Mouse (Mus musculus) retina, embryonic 14.5 days (tissue): ENCODE results near the gene Rtf2.
A peak's percentile ranks its signal among the peaks of the same experiment; 100 is the strongest.

Experiments used
- DNase-seq: peaks from one replicate; pipeline ENCODE4 v3.0.0-alpha.2; 2015; ENCODE audit warnings: low spot score

Gene Rtf2

GRCm38 (mm10) chr2:172440640-172441005 is 267 bp downstream of the Rtf2 start:
- no peak for DNase-seq

DNA sequence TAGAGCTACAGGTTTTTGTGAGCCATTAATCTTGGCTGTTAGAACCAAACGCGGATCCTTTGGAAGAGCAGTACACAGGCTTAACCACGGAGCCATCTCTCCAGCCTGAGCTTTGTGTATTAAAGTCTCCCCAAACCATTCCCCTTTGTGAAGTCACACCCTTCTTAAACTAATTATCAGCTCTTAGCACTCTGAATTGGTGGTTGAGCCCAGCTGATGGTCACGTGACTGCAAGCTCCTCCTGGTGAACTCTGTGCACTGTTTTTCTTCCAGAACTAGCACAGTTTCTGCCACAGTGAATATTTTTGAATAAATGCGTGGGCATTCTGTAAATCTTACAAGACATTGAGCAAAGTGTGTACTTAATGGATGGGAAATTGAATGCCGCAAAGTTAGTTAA is 820 bp downstream of the Rtf2 start:
- no peak for DNase-seq

DNA sequence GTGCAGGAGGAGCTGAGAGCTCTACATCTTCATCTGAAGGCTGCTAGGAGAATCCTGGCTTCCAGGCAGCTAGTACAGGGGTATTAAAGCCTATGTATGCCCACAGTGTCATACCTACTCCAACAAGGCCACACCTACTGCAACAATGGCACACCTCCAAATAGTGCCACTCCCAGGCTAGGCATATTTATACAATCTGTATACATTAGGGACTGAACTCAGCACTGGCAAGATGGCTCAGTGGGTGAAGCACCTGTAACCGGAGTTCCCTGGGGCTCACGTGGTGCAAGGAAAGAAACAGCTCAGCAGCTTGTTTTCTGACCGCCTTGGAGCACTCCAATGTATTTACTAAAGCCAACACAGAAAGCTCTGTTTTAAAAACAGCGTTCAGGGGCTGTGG is 5.3 kb downstream of the Rtf2 start:
- no peak for DNase-seq

- DNase-seq: peak; percentile 23
Observed at GRCm38 (mm10) chr2:172447317-172447716, 7.0 kb downstream of the Rtf2 start.

DNA sequence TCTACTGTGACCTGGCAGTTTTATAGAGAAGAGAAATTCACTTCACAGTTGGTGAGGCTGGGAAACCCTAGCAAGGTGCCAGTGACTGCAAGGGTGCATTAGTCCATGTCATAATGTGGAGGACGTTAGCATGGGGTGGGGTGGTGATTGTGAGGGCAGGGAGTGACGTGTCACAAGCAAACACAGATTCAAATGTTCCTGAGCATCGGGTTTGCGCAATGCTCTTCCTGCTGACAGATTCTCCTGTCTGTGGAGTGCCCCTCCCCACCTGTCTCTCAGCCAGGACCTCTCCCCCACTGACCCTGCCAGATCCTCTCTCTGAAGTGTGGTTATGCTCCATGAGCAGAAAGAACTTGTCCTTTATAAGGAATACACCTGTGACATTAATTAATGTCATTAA is 8.0 kb downstream of the Rtf2 start:
- no peak for DNase-seq

- DNase-seq: no peak
Observed at GRCm38 (mm10) chr2:172450640-172451039, 10.3 kb downstream of the Rtf2 start.

- DNase-seq: no peak
Observed at GRCm38 (mm10) chr2:172452031-172452430, 11.7 kb downstream of the Rtf2 start.

- no peak for DNase-seq
Observed at GRCm38 (mm10) chr2:172452458-172452857, 12.1 kb downstream of the Rtf2 start.

GRCm38 (mm10) chr2:172458496-172458895 is 18.1 kb downstream of the Rtf2 start, which contains the start of gene Gcnt7:
TSS of gene Gcnt7 (minus strand) at chr2:172458596.
- no peak for DNase-seq

DNA sequence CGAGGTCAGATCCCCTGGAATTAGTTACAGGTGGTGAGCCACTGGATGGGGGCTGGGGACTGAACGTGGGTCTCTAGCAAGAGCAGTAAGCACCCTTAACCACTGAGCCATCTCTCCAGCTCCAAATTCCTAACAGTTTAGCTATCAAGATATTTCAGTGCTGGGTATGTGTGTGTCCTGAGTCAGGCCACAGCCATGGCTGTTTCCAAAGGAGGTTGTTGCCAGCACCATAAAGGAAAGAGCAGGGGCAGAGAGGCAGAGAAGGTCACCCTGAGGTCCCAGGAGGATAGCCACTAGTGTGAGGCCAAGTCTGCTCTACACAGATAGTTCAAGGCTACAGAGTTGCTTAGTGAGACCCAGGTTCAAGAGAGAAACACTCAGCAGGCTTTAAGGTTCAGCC is 20.3 kb downstream of the Rtf2 start:
- no peak for DNase-seq

GRCm38 (mm10) chr2:172462813-172463212 is 22.5 kb downstream of the Rtf2 start:
- DNase-seq: no peak

DNA sequence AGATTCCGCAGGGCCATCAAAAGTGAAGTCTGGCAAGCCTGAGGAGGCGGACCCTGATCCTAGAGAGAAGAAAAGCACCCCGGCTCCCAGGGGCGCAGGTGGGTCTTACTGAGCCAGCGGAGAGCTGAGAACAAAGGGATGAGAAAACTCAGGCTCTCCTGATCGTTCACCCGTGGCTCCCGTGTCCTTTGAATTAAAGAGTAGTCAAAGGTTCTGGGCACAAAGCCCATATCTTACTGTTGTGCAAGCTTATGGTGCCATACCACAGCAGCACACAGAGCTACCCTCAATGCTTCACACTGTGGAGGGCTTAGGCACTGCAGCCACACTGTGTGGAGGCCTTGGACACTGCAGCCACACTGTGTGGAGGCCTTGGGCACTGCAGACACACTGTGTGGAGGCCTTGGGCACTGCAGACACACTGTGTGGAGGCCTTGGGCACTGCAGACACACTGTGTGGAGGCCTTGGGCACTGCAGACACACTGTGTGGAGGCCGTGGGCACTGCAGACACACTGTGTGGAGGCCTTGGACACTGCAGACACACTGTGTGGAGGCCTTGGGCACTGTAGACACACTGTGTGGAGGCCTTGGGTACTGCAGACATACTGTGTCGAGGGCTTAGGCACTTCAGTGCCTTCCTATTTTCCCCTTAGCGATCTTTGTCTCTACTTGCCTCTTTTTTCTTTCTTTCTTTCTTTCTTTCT is 26.2 kb downstream of the Rtf2 start:
- no peak for DNase-seq

DNA sequence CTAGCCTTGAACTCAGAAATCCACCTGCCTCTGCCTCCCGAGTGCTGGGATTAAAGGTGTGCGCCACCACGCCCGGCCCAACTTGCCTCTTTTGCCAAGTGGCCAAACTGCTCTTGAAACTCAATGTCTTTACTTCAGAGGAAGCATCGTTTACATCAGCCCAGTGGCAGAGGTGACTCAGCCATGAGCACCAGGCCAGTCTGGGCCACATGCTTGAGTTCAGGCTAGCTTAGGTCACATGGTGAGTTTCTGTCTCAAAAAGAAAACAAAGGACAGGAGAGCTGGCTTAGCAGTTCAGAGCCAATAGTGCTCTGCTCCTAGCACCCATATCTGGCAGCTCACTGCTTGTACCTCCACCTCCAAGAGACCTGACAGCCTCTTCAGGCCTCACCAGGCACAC is 26.9 kb downstream of the Rtf2 start:
- DNase-seq: no peak

DNA sequence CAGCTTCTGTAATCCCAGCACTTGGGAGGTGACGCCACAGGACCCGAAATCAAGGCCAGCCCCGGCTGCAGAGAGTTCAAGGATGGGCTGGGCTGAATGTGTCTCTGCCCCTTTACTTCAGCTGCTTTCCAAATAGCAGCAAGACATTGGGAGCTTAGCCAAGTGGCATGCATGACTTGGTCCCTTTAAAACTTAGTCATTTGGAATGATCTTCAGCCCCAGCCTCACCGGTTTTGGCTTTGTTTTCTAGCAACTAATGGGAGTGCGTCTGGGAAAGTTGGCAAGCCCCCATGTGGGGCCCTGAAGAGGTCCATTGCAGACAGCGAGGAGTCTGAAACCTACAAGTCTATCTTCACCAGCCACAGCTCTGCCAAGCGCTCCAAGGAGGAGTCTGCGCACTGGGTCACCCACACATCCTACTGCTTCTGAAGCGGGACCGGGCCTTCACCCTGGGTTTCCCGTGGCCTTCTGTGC is 28.0 kb downstream of the Rtf2 start:
- DNase-seq: peak; percentile 66

- DNase-seq: no peak
Observed at GRCm38 (mm10) chr2:172472318-172472717, 32.0 kb downstream of the Rtf2 start, which contains the start of gene Fam209. TSS of gene Fam209 (plus strand) at chr2:172472520.

DNA sequence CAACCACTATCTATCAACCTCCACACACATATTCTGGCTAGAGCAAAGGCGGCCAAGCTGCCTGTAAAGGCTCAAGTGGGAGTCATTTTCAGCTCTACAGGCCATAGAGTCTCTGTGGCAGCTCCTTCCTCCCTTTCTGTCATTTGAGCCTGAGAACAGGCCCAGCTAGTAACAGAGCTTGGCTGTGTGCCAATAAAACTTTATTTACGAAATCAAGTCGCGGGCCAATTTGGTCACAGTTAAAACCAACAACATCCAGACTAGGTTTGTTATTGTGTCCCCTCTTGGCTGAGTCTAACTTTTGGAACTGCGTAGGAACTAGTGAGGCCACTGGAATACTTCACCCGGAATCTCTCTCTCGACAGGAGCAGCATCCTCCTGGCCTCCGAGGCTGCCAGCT is 33.2 kb downstream of the Rtf2 start:
- DNase-seq: no peak

- peak; percentile 26 for DNase-seq
Observed at GRCm38 (mm10) chr2:172474970-172475369, 34.6 kb downstream of the Rtf2 start.

DNA sequence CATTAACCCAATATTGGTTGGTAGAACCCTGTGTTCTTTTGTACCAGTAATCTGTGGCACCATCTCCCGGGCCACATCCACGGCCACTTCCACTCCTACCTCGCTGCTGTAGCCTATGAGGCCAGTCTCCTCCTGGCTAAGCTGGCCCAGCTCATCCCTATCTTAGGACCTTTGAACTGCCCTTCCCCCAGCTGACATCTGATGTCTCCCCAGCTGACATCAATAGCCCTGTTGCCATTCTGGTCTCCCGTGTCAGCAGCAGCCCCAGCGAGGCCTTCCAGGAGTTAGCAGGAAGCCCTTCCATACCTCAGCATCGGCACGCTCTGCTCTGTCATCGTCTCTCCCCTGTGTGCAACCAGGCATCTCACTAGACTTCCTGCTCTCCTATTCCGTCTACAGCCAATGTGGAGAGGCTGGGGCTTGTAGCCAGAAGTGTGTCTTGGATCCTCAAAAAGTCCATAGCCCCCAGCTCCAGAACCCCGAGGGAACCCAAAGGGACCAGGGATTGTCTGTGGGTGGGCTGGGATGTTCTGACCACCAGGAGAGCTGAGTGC is 36.4 kb downstream of the Rtf2 start:
- DNase-seq: no peak

DNA sequence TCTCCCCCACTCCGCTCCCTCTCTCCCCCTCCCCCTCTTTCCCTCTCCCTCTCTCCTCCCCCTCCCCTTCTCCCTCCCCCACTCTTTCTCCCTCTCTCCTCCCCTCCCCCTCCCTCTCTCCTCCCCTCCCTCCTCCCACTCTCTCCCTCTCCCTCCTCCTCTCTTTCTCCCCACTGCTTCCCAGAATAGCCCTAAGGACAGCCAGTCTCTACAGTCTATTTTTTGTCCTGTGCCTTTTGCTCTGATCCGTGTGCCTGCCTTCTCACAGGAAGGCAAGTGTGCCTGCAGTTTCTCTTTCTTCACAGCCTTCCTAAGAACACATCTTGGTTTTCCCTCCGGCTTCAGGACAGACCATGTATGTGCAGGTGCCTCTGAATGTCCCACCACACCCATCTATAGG is 37.0 kb downstream of the Rtf2 start:
- no peak for DNase-seq

DNA sequence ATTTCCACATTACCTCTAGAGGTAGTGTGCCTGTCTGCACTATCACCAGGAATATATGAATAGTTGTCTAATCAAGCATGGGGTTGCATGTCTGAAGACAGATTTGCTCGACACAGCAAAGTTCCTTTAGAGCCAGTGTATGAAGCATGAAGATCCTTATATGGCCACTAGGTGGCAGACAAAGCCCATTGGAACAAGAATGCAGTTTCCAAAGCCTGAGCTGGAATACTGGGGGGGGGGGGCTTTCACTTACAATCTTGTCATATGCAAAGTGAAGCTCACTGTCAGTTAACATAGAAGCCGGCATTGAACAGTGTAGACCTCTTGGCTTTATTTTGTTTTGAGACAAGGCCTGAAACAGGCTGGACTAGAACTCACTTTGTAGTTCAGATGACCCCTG is 37.5 kb downstream of the Rtf2 start:
- peak; percentile 87 for DNase-seq

- DNase-seq: no peak
Observed at GRCm38 (mm10) chr2:172480296-172480695, 39.9 kb downstream of the Rtf2 start.

GRCm38 (mm10) chr2:172481654-172482385 is 41.5 kb downstream of the Rtf2 start:
- DNase-seq: no peak

GRCm38 (mm10) chr2:172483766-172484413 is 43.5 kb downstream of the Rtf2 start:
- DNase-seq: no peak
